Mouse (Mus musculus): ENCODE data around the gene Eif3l. TPM values are rescaled to one million over a fixed set of nuclear protein-coding genes. Genes with fewer than 3 reads are reported as not detected.

The Eif3l gene
- 226 and 241 TPM in 2 replicates for polyA plus RNA-seq (2014; fragmentation: Nextera tagmentation; extraction: Ambion mirVana)

GRCm38 (mm10) chr15:79074913-79075532 is at the start of gene Eif3l:
Eif3l (plus strand) TSS chr15:79075179.
- ATAC-seq (ENCODE audit: low FRiP score) (peak; percentile 81), DNase-seq (ENCODE audit: low spot score) (peak; percentile 91)
- peak within 1 kb of the TSS; percentile 76 for H3K9ac ChIP-seq (ENCODE audit: low read depth, low read length)
- H3K9me3 ChIP-seq (ENCODE audit: control insufficient read depth, low read length) = no peaks in the 10 kb centered on the region
- under 1% methylated on average over 49 of the region's 49 CpGs for WGBS
- H3K36me3 ChIP-seq (ENCODE audit: control insufficient read depth, insufficient read depth, low read length) = 0 out of 2 replicates have a peak, but pooled peaks cover 2% of the 10 kb centered on the region
- peaks cover 4% of the 10 kb centered on the region; the same call in 1 of the 2 replicates for H3K4me1 ChIP-seq (replicated peaks; ENCODE audit: control insufficient read depth, insufficient read depth, low read length)
- H3K4me3 ChIP-seq (ENCODE audit: low read depth, low read length) = peak within 1 kb of the TSS; percentile 93
- H3K27ac ChIP-seq (ENCODE audit: low read depth, low read length) = peak within 1 kb of the TSS; percentile 43
- H3K4me2 ChIP-seq (replicated peaks; ENCODE audit: low read depth, low read length) = peak within 1 kb of the TSS; percentile 78
- H3K27me3 ChIP-seq (ENCODE audit: control insufficient read depth, insufficient read depth, low read length) = no peaks in the 10 kb centered on the region

DNA sequence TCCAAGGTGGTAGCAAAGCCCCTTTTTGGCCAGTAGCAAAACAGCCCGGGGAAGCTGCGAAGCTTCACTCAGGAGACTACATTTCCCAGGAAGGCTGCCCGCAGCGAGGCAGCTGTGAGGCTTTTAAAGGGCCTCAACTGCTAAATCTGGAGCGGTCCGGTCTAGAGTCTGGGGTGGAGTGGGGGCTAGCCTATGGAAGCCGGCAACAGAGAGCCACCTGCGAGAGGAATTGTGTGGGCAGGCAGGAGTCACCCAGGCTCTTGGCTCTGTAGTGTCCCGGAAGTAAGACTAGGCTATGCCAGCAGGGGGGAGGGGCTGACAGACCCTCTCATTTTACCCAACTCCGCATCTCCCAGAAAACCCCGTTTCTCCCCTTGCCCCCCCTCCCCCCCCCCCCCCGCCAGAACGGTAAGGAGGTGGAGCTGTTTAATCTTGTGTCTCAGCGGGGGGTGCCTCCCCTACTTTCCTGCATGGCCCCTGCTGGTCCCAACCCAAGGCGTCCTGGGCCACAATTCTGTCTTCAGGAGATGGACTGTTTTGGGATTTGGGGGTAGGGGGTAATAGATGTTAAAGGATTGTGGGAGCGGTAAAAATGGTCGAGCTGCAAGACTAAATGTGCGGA is 49.2 kb upstream of the Eif3l start:
- 11% methylated on average over 17 of the region's 18 CpGs for WGBS
- H3K27ac ChIP-seq (ENCODE audit: low read depth, low read length) = no peak overlapping the region
- H3K9ac ChIP-seq (ENCODE audit: low read depth, low read length) = 0 out of 2 replicates have a peak overlapping the region, but pooled peaks have one; percentile 8
- H3K36me3 ChIP-seq (ENCODE audit: control insufficient read depth, insufficient read depth, low read length) = no peaks in the 10 kb centered on the region
- no peak overlapping the region; the same call in 1 of the 2 replicates for H3K4me2 ChIP-seq (replicated peaks; ENCODE audit: low read depth, low read length)
- H3K27me3 ChIP-seq (ENCODE audit: control insufficient read depth, insufficient read depth, low read length) = no peaks in the 10 kb centered on the region
- no peak for ATAC-seq (ENCODE audit: low FRiP score)
- H3K4me3 ChIP-seq (ENCODE audit: low read depth, low read length) = no peak overlapping the region
- no peaks in the 10 kb centered on the region for H3K9me3 ChIP-seq (ENCODE audit: control insufficient read depth, low read length)
- H3K4me1 ChIP-seq (replicated peaks; ENCODE audit: control insufficient read depth, insufficient read depth, low read length) = no peaks in the 10 kb centered on the region; the same call in none of the 2 replicates
- DNase-seq (ENCODE audit: low spot score) = peak; percentile 38

GRCm38 (mm10) chr15:79026511-79027290 is 48.3 kb upstream of the Eif3l start:
- H3K9ac ChIP-seq (ENCODE audit: low read depth, low read length) = no peak overlapping the region
- H3K27ac ChIP-seq (ENCODE audit: low read depth, low read length) = no peak overlapping the region
- H3K4me3 ChIP-seq (ENCODE audit: low read depth, low read length) = no peak overlapping the region
- H3K27me3 ChIP-seq (ENCODE audit: control insufficient read depth, insufficient read depth, low read length) = no peaks in the 10 kb centered on the region
- ATAC-seq (ENCODE audit: low FRiP score) (no peak), DNase-seq (ENCODE audit: low spot score) (no peak)
- H3K36me3 ChIP-seq (ENCODE audit: control insufficient read depth, insufficient read depth, low read length) = no peaks in the 10 kb centered on the region
- WGBS = 44% methylated on average over 14 of the region's 14 CpGs
- H3K4me2 ChIP-seq (replicated peaks; ENCODE audit: low read depth, low read length) = no peak overlapping the region; the same call in 1 of the 2 replicates
- H3K4me1 ChIP-seq (replicated peaks; ENCODE audit: control insufficient read depth, insufficient read depth, low read length) = peaks cover 5% of the 10 kb centered on the region
- no peaks in the 10 kb centered on the region for H3K9me3 ChIP-seq (ENCODE audit: control insufficient read depth, low read length)

DNA sequence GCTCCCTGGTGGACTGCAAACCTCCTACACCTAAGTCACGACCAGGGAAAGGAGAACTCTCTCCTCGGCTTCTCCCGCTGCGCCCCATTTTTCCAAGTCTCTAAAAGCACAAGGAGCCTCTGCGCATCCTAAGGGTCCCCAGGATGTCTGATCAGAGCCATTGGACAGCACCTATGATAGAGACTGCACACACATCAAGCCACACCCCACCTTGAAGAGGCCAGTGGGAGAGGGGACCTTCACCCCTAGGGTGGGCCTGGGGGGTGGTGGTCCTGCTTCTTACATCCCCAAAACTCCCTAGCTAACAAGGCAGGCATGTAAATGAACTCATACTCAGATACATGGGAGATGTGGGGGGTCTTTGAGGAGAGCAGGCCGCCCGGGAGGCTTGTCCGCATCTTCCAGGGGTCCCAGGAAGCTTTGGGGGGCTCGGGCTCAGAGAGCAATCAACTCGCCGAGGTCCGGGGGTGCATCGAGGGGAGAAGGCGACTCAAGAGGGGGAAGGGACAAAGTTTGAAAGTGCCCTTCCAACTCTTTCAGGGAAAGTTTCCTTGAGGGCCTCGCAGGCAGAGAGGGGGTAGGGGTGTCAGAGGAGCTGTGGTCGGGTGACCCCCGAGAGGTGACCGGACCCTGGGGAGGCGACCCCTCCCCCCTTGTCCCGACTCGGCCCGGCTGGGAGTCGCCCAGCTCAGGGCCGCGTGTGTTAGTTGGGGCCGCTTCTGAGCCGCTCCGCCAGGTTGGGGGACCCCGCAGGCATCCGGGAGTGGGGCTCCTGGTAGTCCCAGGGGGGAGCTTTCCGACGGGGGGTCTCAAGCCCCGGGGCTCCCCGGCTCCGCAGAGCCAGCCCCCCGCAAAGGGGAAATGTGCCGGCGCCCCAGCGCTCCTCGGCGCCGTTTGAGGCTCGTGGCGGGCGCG is 47.4 kb upstream of the Eif3l start:
- Histone ChIP-seq H3K4me3 (ENCODE audit: low read depth, low read length) (peak overlapping the region; percentile 77), H3K4me1 (replicated peaks; ENCODE audit: control insufficient read depth, insufficient read depth, low read length) (peaks cover 5% of the 10 kb centered on the region), H3K9me3 (ENCODE audit: control insufficient read depth, low read length) (no peaks in the 10 kb centered on the region), H3K27ac (ENCODE audit: low read depth, low read length) (peak overlapping the region; percentile 95), H3K27me3 (ENCODE audit: control insufficient read depth, insufficient read depth, low read length) (no peaks in the 10 kb centered on the region), H3K36me3 (ENCODE audit: control insufficient read depth, insufficient read depth, low read length) (no peaks in the 10 kb centered on the region), H3K4me2 (replicated peaks; ENCODE audit: low read depth, low read length) (peak overlapping the region; percentile 99), H3K9ac (ENCODE audit: low read depth, low read length) (peak overlapping the region; percentile 100)
- DNase-seq (ENCODE audit: low spot score) (peak; percentile 56), ATAC-seq (ENCODE audit: low FRiP score) (peak; percentile 42; the same call in 1 of the 2 replicates)
- 6% methylated on average over 36 of the region's 46 CpGs for WGBS

- Histone ChIP-seq H3K4me3 (ENCODE audit: low read depth, low read length) (peak within 1 kb of the TSS; percentile 77), H3K27me3 (ENCODE audit: control insufficient read depth, insufficient read depth, low read length) (no peaks in the 10 kb centered on the region), H3K9me3 (ENCODE audit: control insufficient read depth, low read length) (no peaks in the 10 kb centered on the region), H3K4me2 (replicated peaks; ENCODE audit: low read depth, low read length) (peak within 1 kb of the TSS; percentile 99), H3K9ac (ENCODE audit: low read depth, low read length) (peak within 1 kb of the TSS; percentile 100), H3K36me3 (ENCODE audit: control insufficient read depth, insufficient read depth, low read length) (no peaks in the 10 kb centered on the region), H3K27ac (ENCODE audit: low read depth, low read length) (peak within 1 kb of the TSS; percentile 95), H3K4me1 (replicated peaks; ENCODE audit: control insufficient read depth, insufficient read depth, low read length) (peaks cover 5% of the 10 kb centered on the region)
- peak; percentile 76 for ATAC-seq (ENCODE audit: low FRiP score)
- peak; percentile 97 for DNase-seq (ENCODE audit: low spot score)
- WGBS = 0% methylated on average over 56 of the region's 58 CpGs
Measured at GRCm38 (mm10) chr15:79028237-79028738, 46.7 kb upstream of the Eif3l start, which contains the start of gene H1f0. H1f0 (plus strand) TSS chr15:79028450.

DNA sequence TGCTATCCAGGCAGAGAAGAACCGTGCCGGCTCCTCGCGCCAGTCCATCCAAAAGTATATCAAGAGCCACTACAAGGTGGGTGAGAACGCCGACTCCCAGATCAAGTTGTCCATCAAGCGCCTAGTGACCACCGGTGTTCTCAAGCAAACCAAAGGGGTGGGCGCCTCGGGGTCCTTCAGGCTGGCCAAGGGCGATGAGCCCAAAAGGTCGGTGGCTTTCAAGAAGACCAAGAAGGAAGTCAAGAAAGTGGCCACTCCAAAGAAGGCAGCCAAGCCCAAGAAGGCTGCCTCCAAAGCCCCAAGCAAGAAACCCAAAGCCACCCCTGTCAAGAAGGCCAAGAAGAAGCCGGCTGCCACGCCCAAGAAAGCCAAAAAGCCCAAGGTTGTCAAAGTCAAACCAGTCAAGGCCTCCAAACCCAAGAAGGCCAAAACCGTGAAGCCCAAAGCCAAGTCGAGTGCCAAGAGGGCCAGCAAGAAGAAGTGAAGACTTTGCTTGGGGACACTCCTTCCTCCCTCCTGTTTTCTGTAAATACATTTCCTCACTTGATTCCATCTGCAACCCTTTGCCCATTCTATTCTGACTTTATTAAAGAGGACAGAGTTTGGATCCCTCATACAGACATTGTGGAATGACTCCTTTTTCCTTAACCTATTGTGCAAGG is 46.0 kb upstream of the Eif3l start:
- Histone ChIP-seq H3K4me3 (ENCODE audit: low read depth, low read length) (peak overlapping the region; percentile 77), H3K9ac (ENCODE audit: low read depth, low read length) (peak overlapping the region; percentile 100), H3K4me2 (replicated peaks; ENCODE audit: low read depth, low read length) (peak overlapping the region; percentile 99), H3K36me3 (ENCODE audit: control insufficient read depth, insufficient read depth, low read length) (no peaks in the 10 kb centered on the region), H3K27ac (ENCODE audit: low read depth, low read length) (peak overlapping the region; percentile 95), H3K9me3 (ENCODE audit: control insufficient read depth, low read length) (no peaks in the 10 kb centered on the region), H3K27me3 (ENCODE audit: control insufficient read depth, insufficient read depth, low read length) (no peaks in the 10 kb centered on the region), H3K4me1 (replicated peaks; ENCODE audit: control insufficient read depth, insufficient read depth, low read length) (peaks cover 5% of the 10 kb centered on the region)
- 30% methylated on average over 16 of the region's 16 CpGs for WGBS
- ATAC-seq (ENCODE audit: low FRiP score) (no peak), DNase-seq (ENCODE audit: low spot score) (no peak)

- WGBS = 10% methylated on average over 11 of the region's 11 CpGs
Measured at GRCm38 (mm10) chr15:79029519-79030241, 45.3 kb upstream of the Eif3l start.

More at GRCm38 (mm10) chr15:79029519-79030241, 45.3 kb upstream of the Eif3l start:
- Histone ChIP-seq H3K4me2 (replicated peaks; ENCODE audit: low read depth, low read length) (peak overlapping the region; percentile 99), H3K27ac (ENCODE audit: low read depth, low read length) (peak overlapping the region; percentile 58), H3K27me3 (ENCODE audit: control insufficient read depth, insufficient read depth, low read length) (no peaks in the 10 kb centered on the region), H3K4me1 (replicated peaks; ENCODE audit: control insufficient read depth, insufficient read depth, low read length) (peaks cover 5% of the 10 kb centered on the region), H3K36me3 (ENCODE audit: control insufficient read depth, insufficient read depth, low read length) (no peaks in the 10 kb centered on the region), H3K9me3 (ENCODE audit: control insufficient read depth, low read length) (no peaks in the 10 kb centered on the region), H3K4me3 (ENCODE audit: low read depth, low read length) (peak overlapping the region; percentile 77), H3K9ac (ENCODE audit: low read depth, low read length) (peak overlapping the region; percentile 100)
- DNase-seq (ENCODE audit: low spot score) (peak; percentile 61), ATAC-seq (ENCODE audit: low FRiP score) (no peak)

Measured in hindbrain, embryonic 11.5 days (tissue).